ENCODE assay signal across 15 mouse cellular contexts in genomic region chr2:137723651-137724050, GRCm38 (mm10).
DNase-seq lines count a peak whose midpoint lies in the region.
"Had no signal": no experiment of that assay in that cellular context is flagged by ENCODE, and none has a peak within 500 bp of the region (broad histone marks: within the 10 kb centered on the region; RNA-seq: fewer than 3 reads in every experiment).

No protein-coding gene starts in this region.

- peak; percentile 70 for DNase-seq in adrenal gland, adult 2 months
- DNase-seq in adrenal gland, postnatal 4 days (ENCODE audit: low spot score in 2 of 2): no peak
- DNase-seq in ovary, adult 18-20 months (ENCODE audit: low spot score): peak; percentile 23
- no peak for DNase-seq in ovary, postnatal 14 days (ENCODE audit: low spot score)
- DNase-seq in adrenal gland, postnatal 10 days: peak; percentile 35
- DNase-seq in adrenal gland, postnatal 36 days: peak; percentile 51 to 59
- DNase-seq in spleen, adult 12 weeks (ENCODE audit: low spot score): no peak
- DNase-seq in left cerebral cortex, adult 8-10 months (ENCODE audit: low spot score in 2 of 2): no peak
- DNase-seq: cerebellum, adult 11 months; cerebellum, adult 18-20 months; cerebellum, adult 8-10 months; cerebellum, adult 9-11 months; cerebellum, postnatal 14 days; cerebellum, postnatal 36 days; embryo, embryonic 11 days had no signal

Comparison
In these comparisons a context has a peak if more than half of its experiments do, and no peak if none do; other contexts are left out.
1. DNase-seq: peak in adrenal gland, adult 2 months (single experiment), ovary, adult 18-20 months (single experiment), adrenal gland, postnatal 10 days (single experiment) and adrenal gland, postnatal 36 days (2 of 2); none in adrenal gland, postnatal 4 days (0 of 2), ovary, postnatal 14 days (single experiment), spleen, adult 12 weeks (single experiment) and left cerebral cortex, adult 8-10 months (0 of 2).